Mouse (Mus musculus): ENCODE measurements around the gene Sntb2. TPM values are rescaled to one million over a fixed set of nuclear protein-coding genes. Genes with fewer than 3 reads are reported as not detected.
A peak's percentile ranks its signal among the peaks of the same experiment; 100 is the strongest.
"Not testable (repeated sequence)": the region's sequence is repeated elsewhere in the genome, so short reads cannot be mapped to it uniquely, and the experiment has no call there.

Sntb2 gene
- total and polyA plus RNA-seq, 3 experiments, result 0.86 to 2.3 (median 1.3) TPM

- TF ChIP-seq ZNF384 (IDR thresholded peaks at IDR 0.05; ENCODE audit: low read depth, low read length) (no peak), USF1 (IDR thresholded peaks at IDR 0.05; ENCODE audit: low read depth, low read length) (no peak), ZC3H11A (IDR thresholded peaks at IDR 0.05; ENCODE audit: low read depth, low read length) (no peak), EP300 (IDR thresholded peaks at IDR 0.05; ENCODE audit: low read length) (no peak), USF2 (conservative IDR thresholded peaks at IDR 0.05; ENCODE audit: low read depth, low read length) (no peak), JUND (conservative IDR thresholded peaks at IDR 0.05; ENCODE audit: low read depth, low read length) (no peak)
- Histone ChIP-seq H3K9ac (ENCODE audit: insufficient read depth, low read depth) (no peak overlapping the region), H3K36me3 (replicated peaks in 1 of 2; ENCODE audit: control insufficient read depth in 1 of 2, insufficient read depth in 1 of 2, low read length in 1 of 2) (no peaks in the 10 kb centered on the region), H3K4me1 (ENCODE audit: control insufficient read depth in 1 of 2, insufficient read depth in 2 of 2) (peaks cover 0 to 13% of the 10 kb centered on the region in 2 experiments; a peak in 2 of 4 replicates), H3K4me2 (ENCODE audit: insufficient read depth, low read depth, poor library complexity, severe bottlenecking) (no peak overlapping the region), H3K27ac (ENCODE audit: insufficient read depth, low read depth) (no peak overlapping the region), H3K79me2 (replicated peaks; ENCODE audit: control insufficient read depth, extremely low read depth, insufficient read depth, poor library complexity, severe bottlenecking) (no peaks in the 10 kb centered on the region), H3K9me3 (replicated peaks; ENCODE audit: low read length) (no peaks in the 10 kb centered on the region), H3K27me3 (replicated peaks) (no peaks in the 10 kb centered on the region), H3K4me3 (replicated peaks in 1 of 3; ENCODE audit: low read depth in 2 of 3, low read length in 2 of 3, poor library complexity in 1 of 3) (no peak overlapping the region)
- dilution Hi-C loops (cut with MboI; ENCODE audit: extremely low pct_ligation_motif_present, extremely low pct_unique_long_range_greater_than_20kb, low sequenced_read_pairs) (no loop called here), in situ Hi-C loops (cut with MboI; ENCODE audit: low pct_ligation_motif_present, low pct_unique_long_range_greater_than_20kb, low sequenced_read_pairs) (no loop called here)
- no peak for DNase-seq (ENCODE audit: extremely low read depth)
These were observed 36.4 kb downstream of the Sntb2 start for GRCm38 (mm10) chr8:106971916-106972315.

GRCm38 (mm10) chr8:106972538-106973264, 37.2 kb downstream of the Sntb2 start:
- in situ Hi-C loops (cut with MboI; ENCODE audit: low pct_ligation_motif_present, low pct_unique_long_range_greater_than_20kb, low sequenced_read_pairs) (no loop called here), dilution Hi-C loops (cut with MboI; ENCODE audit: extremely low pct_ligation_motif_present, extremely low pct_unique_long_range_greater_than_20kb, low sequenced_read_pairs) (no loop called here)
- no peaks in the 10 kb centered on the region for H3K27me3 ChIP-seq (replicated peaks)
- no peak overlapping the region for H3K27ac ChIP-seq (ENCODE audit: insufficient read depth, low read depth)
- TF ChIP-seq NELFE (IDR thresholded peaks at IDR 0.05; ENCODE audit: low read depth, low read length) (no peak), ZNF384 (IDR thresholded peaks at IDR 0.05; ENCODE audit: low read depth, low read length) (no peak), JUN (IDR thresholded peaks at IDR 0.05; ENCODE audit: insufficient read depth, low read depth, low read length) (no peak), ZC3H11A (IDR thresholded peaks at IDR 0.05; ENCODE audit: low read depth, low read length) (no peak), MEF2A (IDR thresholded peaks at IDR 0.05; ENCODE audit: borderline replicate concordance, low read depth, low read length) (no peak), GABPA (IDR thresholded peaks at IDR 0.05; ENCODE audit: insufficient replicate concordance, low read depth, low read length) (no peak), MAX (IDR thresholded peaks at IDR 0.05; ENCODE audit: low read length) (no peak)
- no peaks in the 10 kb centered on the region for H3K36me3 ChIP-seq (replicated peaks in 1 of 2; ENCODE audit: control insufficient read depth in 1 of 2, insufficient read depth in 1 of 2, low read length in 1 of 2)
- H3K9me3 ChIP-seq (replicated peaks; ENCODE audit: low read length), result no peaks in the 10 kb centered on the region
- H3K4me1 ChIP-seq (ENCODE audit: control insufficient read depth in 1 of 2, insufficient read depth in 2 of 2), result peaks cover 0 to 13% of the 10 kb centered on the region in 2 experiments; a peak in 2 of 4 replicates
- no peak for DNase-seq (ENCODE audit: extremely low read depth)
- no peaks in the 10 kb centered on the region for H3K79me2 ChIP-seq (replicated peaks; ENCODE audit: control insufficient read depth, extremely low read depth, insufficient read depth, poor library complexity, severe bottlenecking)
- H3K4me3 ChIP-seq (replicated peaks in 1 of 3; ENCODE audit: low read depth in 2 of 3, low read length in 2 of 3, poor library complexity in 1 of 3), result no peak overlapping the region
- no peak overlapping the region for H3K9ac ChIP-seq (ENCODE audit: insufficient read depth, low read depth)
- H3K4me2 ChIP-seq (ENCODE audit: insufficient read depth, low read depth, poor library complexity, severe bottlenecking), result no peak overlapping the region

GRCm38 (mm10) chr8:106973526-106973925, 38.0 kb downstream of the Sntb2 start:
- H3K27ac ChIP-seq (ENCODE audit: insufficient read depth, low read depth); dilution Hi-C loops (cut with MboI; ENCODE audit: extremely low pct_ligation_motif_present, extremely low pct_unique_long_range_greater_than_20kb, low sequenced_read_pairs); DNase-seq (ENCODE audit: extremely low read depth): not testable (repeated sequence)

More at GRCm38 (mm10) chr8:106973526-106973925, 38.0 kb downstream of the Sntb2 start:
- H3K27me3 ChIP-seq (replicated peaks); H3K79me2 ChIP-seq (replicated peaks; ENCODE audit: control insufficient read depth, extremely low read depth, insufficient read depth, poor library complexity, severe bottlenecking); H3K36me3 ChIP-seq (replicated peaks in 1 of 2; ENCODE audit: control insufficient read depth in 1 of 2, insufficient read depth in 1 of 2, low read length in 1 of 2); H3K9me3 ChIP-seq (replicated peaks; ENCODE audit: low read length); H3K9ac ChIP-seq (ENCODE audit: insufficient read depth, low read depth); H3K4me3 ChIP-seq (replicated peaks in 1 of 3; ENCODE audit: low read depth in 2 of 3, low read length in 2 of 3, poor library complexity in 1 of 3); H3K4me2 ChIP-seq (ENCODE audit: insufficient read depth, low read depth, poor library complexity, severe bottlenecking); in situ Hi-C loops (cut with MboI; ENCODE audit: low pct_ligation_motif_present, low pct_unique_long_range_greater_than_20kb, low sequenced_read_pairs): not testable (repeated sequence)
- peaks cover 0 to 13% of the 10 kb centered on the region in 2 experiments; a peak in 2 of 4 replicates for H3K4me1 ChIP-seq (ENCODE audit: control insufficient read depth in 1 of 2, insufficient read depth in 2 of 2)
- peak; percentile 50; the same call in 1 of the 2 replicates for TF ChIP-seq ZNF384 (IDR thresholded peaks at IDR 0.05; ENCODE audit: low read depth, low read length)

All from CH12.LX (cell line).